Mouse (Mus musculus) cerebellum, adult 18-20 months (tissue): Measurements from ENCODE around the gene Tiam1.
"Not testable (repeated sequence)": the region's sequence is repeated elsewhere in the genome, so short reads cannot be mapped to it uniquely, and the experiment has no call there.

ENCODE experiments used
- DNase-seq, 2 experiments: peaks; one replicate each; pipeline ENCODE4 v3.0.0; 2021

Gene Tiam1

GRCm38 (mm10) chr16:90103726-90104125 lies 39.8 kb downstream of the Tiam1 start:
- DNase-seq, result no peak

- DNase-seq, result no peak
Measured at GRCm38 (mm10) chr16:90102596-90102995, 41.0 kb downstream of the Tiam1 start.

- no peak for DNase-seq
Measured at GRCm38 (mm10) chr16:90098191-90098605, 45.4 kb downstream of the Tiam1 start.

- no peak for DNase-seq
Measured at GRCm38 (mm10) chr16:90097769-90098168, 45.8 kb downstream of the Tiam1 start.

GRCm38 (mm10) chr16:90096011-90096410 lies 47.6 kb downstream of the Tiam1 start:
- DNase-seq, result no peak

GRCm38 (mm10) chr16:90093015-90093414 lies 50.6 kb downstream of the Tiam1 start:
- DNase-seq, result no peak

- DNase-seq, result no peak
Measured at GRCm38 (mm10) chr16:90091906-90092305, 51.7 kb downstream of the Tiam1 start.

GRCm38 (mm10) chr16:90091112-90091720 lies 52.4 kb downstream of the Tiam1 start:
- peak; percentile 60 to 61 for DNase-seq

GRCm38 (mm10) chr16:90090368-90090767 lies 53.2 kb downstream of the Tiam1 start:
- no peak for DNase-seq

GRCm38 (mm10) chr16:90087256-90087655 lies 56.3 kb downstream of the Tiam1 start:
- DNase-seq, result peak; percentile 48 to 74

- DNase-seq, result peak; percentile 40 to 45
Measured at GRCm38 (mm10) chr16:90086111-90086510, 57.5 kb downstream of the Tiam1 start.

- DNase-seq, result no peak
Measured at GRCm38 (mm10) chr16:90085580-90085979, 58.0 kb downstream of the Tiam1 start.

GRCm38 (mm10) chr16:90081125-90081524 lies 62.4 kb downstream of the Tiam1 start:
- peak; percentile 61 to 76 for DNase-seq

- DNase-seq, result no peak
Measured at GRCm38 (mm10) chr16:90078806-90079381, 64.7 kb downstream of the Tiam1 start.

GRCm38 (mm10) chr16:90073510-90073909 lies 70.1 kb downstream of the Tiam1 start:
- DNase-seq, result peak in 1 of 2 experiments; percentile 28

GRCm38 (mm10) chr16:90072651-90073050 lies 70.9 kb downstream of the Tiam1 start:
- DNase-seq, result no peak

- DNase-seq, result not testable (repeated sequence)
Measured at GRCm38 (mm10) chr16:90071125-90071524, 72.4 kb downstream of the Tiam1 start.

- DNase-seq, result no peak
Measured at GRCm38 (mm10) chr16:90070104-90070503, 73.5 kb downstream of the Tiam1 start.

GRCm38 (mm10) chr16:90069197-90069596 lies 74.4 kb downstream of the Tiam1 start:
- no peak for DNase-seq

- no peak for DNase-seq
Measured at GRCm38 (mm10) chr16:90052905-90053519, 90.6 kb downstream of the Tiam1 start.

GRCm38 (mm10) chr16:90052409-90052808 lies 91.2 kb downstream of the Tiam1 start:
- DNase-seq, result no peak

GRCm38 (mm10) chr16:90051051-90051450 lies 92.5 kb downstream of the Tiam1 start:
- DNase-seq, result no peak

GRCm38 (mm10) chr16:90047841-90048240 lies 95.7 kb downstream of the Tiam1 start:
- DNase-seq, result no peak

GRCm38 (mm10) chr16:90046494-90047158 lies 96.9 kb downstream of the Tiam1 start:
- DNase-seq, result no peak
